Mouse (Mus musculus): ENCODE data around the gene Cfap161. TPM values are rescaled to one million over a fixed set of nuclear protein-coding genes. Genes with fewer than 3 reads are reported as not detected.

The Cfap161 gene
- polyA plus RNA-seq, 1 experiment: 0.08 TPM

DNA sequence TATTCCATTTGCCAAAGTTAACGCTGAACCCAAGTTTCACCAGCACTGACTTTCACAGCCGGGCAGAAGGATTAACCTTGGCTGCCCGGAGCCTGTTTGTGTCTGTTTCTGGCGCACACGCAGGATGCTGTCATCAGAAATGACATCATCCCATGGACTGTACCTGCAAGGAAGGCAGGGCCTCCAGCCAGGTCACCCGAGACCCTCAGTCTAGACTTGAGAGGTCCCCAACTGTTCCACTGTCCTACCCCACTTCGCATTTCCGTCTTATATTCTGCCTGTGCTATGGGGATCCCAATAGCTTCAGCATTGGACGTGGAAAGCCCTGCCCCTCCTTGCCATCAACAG, 49.6 kb downstream of the Cfap161 start:
- Histone ChIP-seq H3K27me3 (ENCODE audit: control insufficient read depth, insufficient read depth, insufficient read length) (no peaks in the 10 kb centered on the region), H3K4me2 (ENCODE audit: low read depth) (no peak overlapping the region), H3K36me3 (ENCODE audit: control insufficient read depth, insufficient read depth) (no peaks in the 10 kb centered on the region), H3K79me2 (ENCODE audit: control insufficient read depth, insufficient read depth) (no peaks in the 10 kb centered on the region), H3ac (ENCODE audit: control insufficient read depth, insufficient read length) (no peak overlapping the region), H3K4me3 (no peak overlapping the region)
- no peak for TF ChIP-seq E2F4 (IDR thresholded peaks at IDR 0.05; ENCODE audit: insufficient read depth)
- no peak for TF ChIP-seq TCF12 (IDR thresholded peaks at IDR 0.05; ENCODE audit: insufficient read depth, poor library complexity, severe bottlenecking)
- TF ChIP-seq MYOG (IDR thresholded peaks at IDR 0.05; ENCODE audit: control insufficient read depth in 1 of 3, insufficient read depth in 1 of 3, insufficient read length in 2 of 3, low read depth in 2 of 3): no peak
- no peak for TF ChIP-seq REST (IDR thresholded peaks at IDR 0.05; ENCODE audit: insufficient read depth, insufficient read length)
- no peak for TF ChIP-seq USF1 (IDR thresholded peaks at IDR 0.05; ENCODE audit: low read depth)
- no peak for TF ChIP-seq POLR2AphosphoS2 (IDR thresholded peaks at IDR 0.05; ENCODE audit: insufficient read length, low read depth)
- no peak for TF ChIP-seq MAX (IDR thresholded peaks at IDR 0.05; ENCODE audit: low read depth)
- TF ChIP-seq POLR2A (IDR thresholded peaks at IDR 0.05; ENCODE audit: insufficient read length, low read depth): no peak
- no peak for TF ChIP-seq TCF3 (IDR thresholded peaks at IDR 0.05; ENCODE audit: insufficient read length, low read depth)
- TF ChIP-seq CEBPB (IDR thresholded peaks at IDR 0.05; ENCODE audit: insufficient read depth, poor library complexity, severe bottlenecking): no peak
- TF ChIP-seq SRF (IDR thresholded peaks at IDR 0.05; ENCODE audit: control insufficient read depth, insufficient read length, low read depth): no peak

DNA sequence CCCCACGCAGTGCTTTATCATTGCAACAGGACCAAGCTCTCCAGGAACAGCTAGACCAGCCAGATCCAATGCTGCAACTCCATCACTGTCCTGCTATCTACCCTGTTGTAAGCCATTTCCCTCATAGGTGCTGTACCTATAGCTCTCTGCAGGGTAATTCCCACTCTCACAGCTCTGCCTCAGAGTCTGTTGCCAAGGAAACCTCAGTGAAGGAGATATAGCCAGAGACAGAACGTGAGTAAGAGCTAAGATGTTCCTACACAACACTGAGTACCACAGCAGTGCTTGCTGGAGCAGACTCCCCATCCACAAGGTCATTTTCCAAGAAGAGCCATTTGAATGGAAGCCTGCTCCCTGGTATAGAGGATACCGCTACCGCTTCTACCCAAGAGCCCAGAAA, 50.4 kb downstream of the Cfap161 start:
- Histone ChIP-seq H3K4me3 (no peak overlapping the region), H3K36me3 (ENCODE audit: control insufficient read depth, insufficient read depth) (no peaks in the 10 kb centered on the region), H3K4me2 (ENCODE audit: low read depth) (no peak overlapping the region), H3K27me3 (ENCODE audit: control insufficient read depth, insufficient read depth, insufficient read length) (no peaks in the 10 kb centered on the region), H3K79me2 (ENCODE audit: control insufficient read depth, insufficient read depth) (no peaks in the 10 kb centered on the region), H3ac (ENCODE audit: control insufficient read depth, insufficient read length) (no peak overlapping the region)
- TF ChIP-seq E2F4 (IDR thresholded peaks at IDR 0.05; ENCODE audit: insufficient read depth) (no peak), SRF (IDR thresholded peaks at IDR 0.05; ENCODE audit: control insufficient read depth, insufficient read length, low read depth) (no peak), MYOD1 (IDR thresholded peaks at IDR 0.05; ENCODE audit: control insufficient read depth in 1 of 3, insufficient read length in 2 of 3, low read depth in 2 of 3) (no peak), USF1 (IDR thresholded peaks at IDR 0.05; ENCODE audit: low read depth) (no peak), TCF12 (IDR thresholded peaks at IDR 0.05; ENCODE audit: insufficient read depth, poor library complexity, severe bottlenecking) (no peak), CEBPB (IDR thresholded peaks at IDR 0.05; ENCODE audit: insufficient read depth, poor library complexity, severe bottlenecking) (no peak), MAX (IDR thresholded peaks at IDR 0.05; ENCODE audit: low read depth) (no peak), POLR2AphosphoS2 (IDR thresholded peaks at IDR 0.05; ENCODE audit: insufficient read length, low read depth) (no peak)

DNA sequence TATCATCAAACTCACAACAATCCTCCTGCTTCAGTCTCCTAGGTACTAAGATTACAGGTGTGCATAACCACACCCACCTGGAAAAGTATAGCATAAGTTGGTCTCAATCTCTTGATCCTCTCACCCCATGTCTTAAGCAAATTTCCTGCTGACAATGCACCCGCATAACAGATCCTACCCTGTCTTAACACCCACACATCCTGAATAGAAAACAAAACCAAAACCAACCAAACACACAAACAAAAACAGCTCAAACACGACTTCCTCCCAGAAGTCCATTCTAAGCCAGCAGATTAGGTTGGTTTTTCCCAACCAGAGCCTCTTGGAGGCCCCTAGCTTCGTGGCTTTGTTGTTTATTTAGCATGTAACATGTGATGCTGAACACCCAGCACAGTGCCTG, 52.0 kb downstream of the Cfap161 start:
- Histone ChIP-seq H3ac (ENCODE audit: control insufficient read depth, insufficient read length) (no peak overlapping the region), H3K4me3 (no peak overlapping the region), H3K27me3 (ENCODE audit: control insufficient read depth, insufficient read depth, insufficient read length) (no peaks in the 10 kb centered on the region), H3K79me2 (ENCODE audit: control insufficient read depth, insufficient read depth) (no peaks in the 10 kb centered on the region), H3K36me3 (ENCODE audit: control insufficient read depth, insufficient read depth) (no peaks in the 10 kb centered on the region), H3K4me2 (ENCODE audit: low read depth) (no peak overlapping the region)
- TF ChIP-seq MAX (IDR thresholded peaks at IDR 0.05; ENCODE audit: low read depth) (no peak), POLR2A (IDR thresholded peaks at IDR 0.05; ENCODE audit: insufficient read length, low read depth) (no peak), TCF3 (IDR thresholded peaks at IDR 0.05; ENCODE audit: insufficient read length, low read depth) (no peak), SRF (IDR thresholded peaks at IDR 0.05; ENCODE audit: control insufficient read depth, insufficient read length, low read depth) (no peak), POLR2AphosphoS2 (IDR thresholded peaks at IDR 0.05; ENCODE audit: insufficient read length, low read depth) (no peak), E2F4 (IDR thresholded peaks at IDR 0.05; ENCODE audit: insufficient read depth) (no peak), REST (IDR thresholded peaks at IDR 0.05; ENCODE audit: insufficient read depth, insufficient read length) (no peak)

DNA sequence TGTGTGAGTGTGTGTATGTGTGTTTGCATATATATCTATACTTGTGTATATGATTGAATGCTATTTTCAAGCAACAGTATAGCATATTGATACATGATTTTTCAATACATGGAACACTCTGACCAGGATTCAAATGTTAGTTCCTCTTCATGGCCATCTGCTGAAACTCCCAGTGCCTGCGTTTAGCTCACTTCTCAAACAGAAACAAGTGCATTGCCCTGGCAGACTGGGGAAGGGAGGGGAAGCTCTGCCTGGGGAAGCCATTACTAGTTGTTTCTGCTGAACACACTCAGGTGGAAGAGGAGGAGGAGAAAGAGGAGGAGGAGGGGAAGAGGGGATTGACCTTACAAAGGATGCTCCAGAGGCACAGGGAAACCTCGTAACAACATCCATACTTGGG, 52.7 kb downstream of the Cfap161 start:
- no peak overlapping the region for H3ac ChIP-seq (ENCODE audit: control insufficient read depth, insufficient read length)
- H3K4me3 ChIP-seq: no peak overlapping the region
- no peaks in the 10 kb centered on the region for H3K27me3 ChIP-seq (ENCODE audit: control insufficient read depth, insufficient read depth, insufficient read length)
- TF ChIP-seq TCF3 (IDR thresholded peaks at IDR 0.05; ENCODE audit: insufficient read length, low read depth) (no peak), POLR2A (IDR thresholded peaks at IDR 0.05; ENCODE audit: insufficient read length, low read depth) (no peak), TCF12 (IDR thresholded peaks at IDR 0.05; ENCODE audit: insufficient read depth, poor library complexity, severe bottlenecking) (no peak), MYOD1 (IDR thresholded peaks at IDR 0.05; ENCODE audit: control insufficient read depth in 1 of 3, insufficient read length in 2 of 3, low read depth in 2 of 3) (no peak), MAX (IDR thresholded peaks at IDR 0.05; ENCODE audit: low read depth) (no peak)
- H3K79me2 ChIP-seq (ENCODE audit: control insufficient read depth, insufficient read depth): no peaks in the 10 kb centered on the region
- H3K4me2 ChIP-seq (ENCODE audit: low read depth): no peak overlapping the region
- H3K36me3 ChIP-seq (ENCODE audit: control insufficient read depth, insufficient read depth): no peaks in the 10 kb centered on the region

DNA sequence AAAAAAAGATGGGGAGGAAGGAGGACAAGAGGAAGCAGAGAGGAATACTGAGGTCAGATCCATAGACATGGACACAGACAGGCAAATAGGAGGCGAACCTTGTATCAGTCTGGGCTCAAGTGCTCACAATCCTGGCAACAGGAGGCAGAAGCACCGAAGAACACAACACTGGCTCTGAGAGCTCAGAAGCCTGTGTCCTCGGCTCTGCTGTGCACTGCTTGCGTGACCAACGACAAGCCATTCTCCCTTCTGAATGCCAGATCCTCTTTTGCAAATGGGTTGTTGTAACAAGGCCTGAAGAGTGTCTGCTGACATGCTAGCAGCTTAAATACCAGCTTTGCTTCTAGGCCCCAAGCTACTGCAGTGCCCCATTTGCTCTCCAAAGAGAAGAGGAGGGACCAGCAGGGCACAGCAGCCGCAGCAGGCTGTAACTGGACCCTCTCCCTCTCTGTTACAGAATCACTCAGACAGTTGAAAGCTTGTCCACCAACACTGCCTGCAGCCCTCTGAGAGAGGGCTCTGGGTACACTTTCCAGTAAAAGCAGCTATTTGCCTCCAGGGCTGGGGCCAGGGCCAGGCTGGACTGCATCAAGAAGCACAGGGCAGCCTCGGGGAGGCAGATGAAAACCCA, 54.9 kb downstream of the Cfap161 start:
- H3K4me3 ChIP-seq: no peak overlapping the region
- H3K27me3 ChIP-seq (ENCODE audit: control insufficient read depth, insufficient read depth, insufficient read length): no peaks in the 10 kb centered on the region
- H3K79me2 ChIP-seq (ENCODE audit: control insufficient read depth, insufficient read depth): no peaks in the 10 kb centered on the region
- H3K4me2 ChIP-seq (ENCODE audit: low read depth): no peak overlapping the region
- no peak for TF ChIP-seq USF1 (IDR thresholded peaks at IDR 0.05; ENCODE audit: low read depth)
- no peak for TF ChIP-seq POLR2A (IDR thresholded peaks at IDR 0.05; ENCODE audit: insufficient read length, low read depth)
- no peak for TF ChIP-seq MYOG (IDR thresholded peaks at IDR 0.05; ENCODE audit: control insufficient read depth in 1 of 3, insufficient read depth in 1 of 3, insufficient read length in 2 of 3, low read depth in 2 of 3)
- no peak overlapping the region for H3ac ChIP-seq (ENCODE audit: control insufficient read depth, insufficient read length)
- H3K36me3 ChIP-seq (ENCODE audit: control insufficient read depth, insufficient read depth): no peaks in the 10 kb centered on the region

All from myocyte (in vitro differentiated cells).